Mouse (Mus musculus): ENCODE measurements around the gene Tfam. TPM values are rescaled to one million over a fixed set of nuclear protein-coding genes. Genes with fewer than 3 reads are reported as not detected.

Tfam gene
- 17.6 and 18.3 TPM in 2 replicates for polyA plus RNA-seq (2021; fragmentation: Nextera tagmentation)
- long read RNA-seq, experiment 1, full-length matches to known transcripts: 102 of 112 reads
- long read RNA-seq, experiment 1, partial matches to known transcripts: 4 of 112 reads
- long read RNA-seq, experiment 1, other reads (novel, unspliced or antisense): 6 of 112 reads
- long read RNA-seq, experiment 2, full-length matches to known transcripts: 26 of 44 reads
- long read RNA-seq, experiment 2, partial matches to known transcripts: 9 of 44 reads
- long read RNA-seq, experiment 2, other reads (novel, unspliced or antisense): 9 of 44 reads

GRCm38 (mm10) chr10:71238240-71238554 lies at the start of gene Tfam:
Gene Tfam, minus strand, starts transcription at chr10:71238280.

GRCm38 (mm10) chr10:71285126-71285580 lies 47.1 kb upstream of the Tfam start, which contains the start of gene Ube2d1:
Gene Ube2d1, minus strand, starts transcription at chr10:71285262.

Other genes with a start within 250 kb of the Tfam start
- gene Bicc1, start 78.6 kb downstream of the Tfam start, polyA plus RNA-seq (2021; fragmentation: Nextera tagmentation): 1.4 and 1.5 TPM in 2 replicates
- 21.6 and 41.4 TPM in 2 replicates for gene Ube2d1, start 47.0 kb upstream of the Tfam start, polyA plus RNA-seq (2021; fragmentation: Nextera tagmentation)
- 443 and 512 TPM in 2 replicates for gene Cisd1, start 106.7 kb upstream of the Tfam start, polyA plus RNA-seq (2021; fragmentation: Nextera tagmentation)
- gene Ipmk, start 109.5 kb upstream of the Tfam start, polyA plus RNA-seq (2021; fragmentation: Nextera tagmentation): 2.2 and 8.0 TPM in 2 replicates

Measured in left cerebral cortex, adult 6 months (tissue).